Comparison of ENCODE assay signal across 29 mouse cellular contexts in the genomic region with DNA sequence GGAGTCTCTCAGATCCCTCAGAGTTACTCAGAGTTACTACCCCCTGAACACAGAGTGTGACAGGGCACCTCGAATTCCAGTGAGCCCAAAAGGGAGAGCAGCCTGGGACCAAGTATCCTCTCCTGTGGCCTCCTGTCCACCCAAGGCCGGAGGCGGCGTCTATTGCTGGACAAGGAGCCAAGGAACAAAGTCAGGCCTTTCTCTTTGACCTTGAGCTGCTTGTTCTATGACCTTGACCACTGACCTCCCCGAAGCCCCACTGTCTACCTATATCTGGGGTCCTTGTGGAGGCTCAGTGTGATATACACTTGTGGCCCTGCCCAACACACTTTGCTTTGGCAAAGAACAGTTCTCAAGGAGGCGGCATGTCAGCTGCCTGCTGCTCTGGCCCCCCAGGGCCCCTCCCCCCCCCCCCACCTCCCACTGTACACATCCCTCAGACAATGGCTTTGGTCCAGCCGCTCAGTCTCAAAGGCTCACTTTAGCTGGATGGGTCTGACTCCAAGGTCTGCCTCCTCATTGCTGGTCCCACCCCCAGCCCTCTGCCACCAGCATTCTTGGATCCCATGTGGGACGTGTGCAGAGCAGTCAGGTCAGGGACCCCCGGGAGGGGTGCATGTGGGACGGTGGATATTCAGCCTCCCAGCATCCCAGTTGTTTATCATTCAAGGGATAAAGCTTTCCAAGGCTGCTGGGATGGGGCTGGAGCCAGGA. TPM values are rescaled to one million over a fixed set of nuclear protein-coding genes. Genes with fewer than 3 reads are reported as not detected.
A peak's percentile ranks its signal among the peaks of the same experiment; 100 is the strongest.
DNase-seq lines count a peak whose midpoint lies in the region; ATAC-seq and TF ChIP-seq lines count a peak whose summit lies in the region.
"Had no signal": no experiment of that assay in that cellular context is flagged by ENCODE, and none has a peak within 500 bp of the region (broad histone marks: within the 10 kb centered on the region; RNA-seq: fewer than 3 reads in every experiment).

No protein-coding gene starts in this region.

- no peak for TF ChIP-seq CTCF in liver, adult 2 months (IDR thresholded peaks at IDR 0.05; ENCODE audit: low read depth, low read length)

- no peaks in the 10 kb centered on the region; the same call in 1 of the 2 replicates for H3K9me3 ChIP-seq in embryonic facial prominence, embryonic 14.5 days (ENCODE audit: control insufficient read depth, low read length)
- no peaks in the 10 kb centered on the region for H3K9me3 ChIP-seq in embryonic facial prominence, embryonic 10.5 days
- H3K9me3 ChIP-seq in neural tube, embryonic 13.5 days = no peaks in the 10 kb centered on the region
- no peaks in the 10 kb centered on the region for H3K9me3 ChIP-seq in neural tube, embryonic 15.5 days (replicated peaks)
- H3K9me3 ChIP-seq: forebrain, embryonic 15.5 days; hindbrain, embryonic 13.5 days; limb, embryonic 13.5 days; midbrain, embryonic 12.5 days had no signal

- DNase-seq in embryonic facial prominence, embryonic 14.5 days (ENCODE audit: low spot score) = no peak
- DNase-seq in embryonic facial prominence, embryonic 10.5 days (ENCODE audit: low spot score) = no peak
- peak; percentile 56 for DNase-seq in liver, adult 2 months (ENCODE audit: extremely low read depth, low read depth, low spot score)
- DNase-seq in liver = no peak
- DNase-seq in left cerebral cortex, adult 18-20 months (ENCODE audit: low spot score in 2 of 2) = no peak
- DNase-seq: adrenal gland, adult 2 months; cerebellum, adult 2 months; cerebellum, postnatal 14 days; gastrocnemius, postnatal 25 days; heart, adult 11 months; heart, postnatal 4 days; kidney, adult 11 months; kidney, postnatal 10 days; lung, postnatal 36 days; right cerebral cortex, adult 18-20 months; spleen, adult 18-20 months; thymus, postnatal 14 days had no signal

- H3K36me3 ChIP-seq in embryonic facial prominence, embryonic 14.5 days (ENCODE audit: control insufficient read depth, insufficient read depth, low read length) = no peaks in the 10 kb centered on the region
- H3K36me3 ChIP-seq in embryonic facial prominence, embryonic 10.5 days (replicated peaks) = no peaks in the 10 kb centered on the region
- peaks cover 71% of the 10 kb centered on the region for H3K36me3 ChIP-seq in liver, adult 2 months (ENCODE audit: control insufficient read depth, insufficient read depth, low read length)
- no peaks in the 10 kb centered on the region for H3K36me3 ChIP-seq in neural tube, embryonic 13.5 days
- no peaks in the 10 kb centered on the region for H3K36me3 ChIP-seq in neural tube, embryonic 15.5 days
- H3K36me3 ChIP-seq: forebrain, embryonic 15.5 days; hindbrain, embryonic 13.5 days; limb, embryonic 13.5 days; midbrain, embryonic 12.5 days had no signal

- H3K4me2 ChIP-seq in embryonic facial prominence, embryonic 14.5 days (ENCODE audit: low read depth, low read length) = no peak overlapping the region
- no peak overlapping the region for H3K4me2 ChIP-seq in neural tube, embryonic 13.5 days
- H3K4me2 ChIP-seq in neural tube, embryonic 15.5 days = no peak overlapping the region
- H3K4me2 ChIP-seq: forebrain, embryonic 15.5 days; heart, embryonic 11.5 days; hindbrain, embryonic 13.5 days; limb, embryonic 13.5 days; midbrain, embryonic 12.5 days had no signal

- no peak for TF ChIP-seq POLR2A in liver, adult 2 months (IDR thresholded peaks at IDR 0.05; ENCODE audit: extremely low read depth, insufficient read depth, low read length)

- 0 out of 2 replicates have a peak, but pooled peaks have one; percentile 9 for ATAC-seq in embryonic facial prominence, embryonic 14.5 days (ENCODE audit: low read depth)
- ATAC-seq in neural tube, embryonic 13.5 days (ENCODE audit: low read depth) = no peak
- no peak for ATAC-seq in neural tube, embryonic 15.5 days (ENCODE audit: low FRiP score)
- ATAC-seq: activated CD4-positive, CD25-positive, alpha-beta regulatory T cell, adult 4 months; forebrain, embryonic 15.5 days; inflammation-experienced regulatory T-cells, adult 6 months had no signal

- H3K9ac ChIP-seq in embryonic facial prominence, embryonic 14.5 days (ENCODE audit: low read depth, low read length) = no peak overlapping the region
- H3K9ac ChIP-seq in liver, adult 2 months (ENCODE audit: low read depth, low read length) = peak overlapping the region; percentile 37
- H3K9ac ChIP-seq in neural tube, embryonic 13.5 days = 0 out of 2 replicates have a peak overlapping the region, but pooled peaks have one; percentile 3
- no peak overlapping the region for H3K9ac ChIP-seq in neural tube, embryonic 15.5 days (replicated peaks)
- H3K9ac ChIP-seq: forebrain, embryonic 15.5 days; hindbrain, embryonic 13.5 days; limb, embryonic 13.5 days; liver, embryonic 14.5 days; midbrain, embryonic 12.5 days had no signal

- H3K27ac ChIP-seq in embryonic facial prominence, embryonic 14.5 days (replicated peaks; ENCODE audit: low read depth, low read length) = no peak overlapping the region
- H3K27ac ChIP-seq in embryonic facial prominence, embryonic 10.5 days (replicated peaks) = no peak overlapping the region
- peak overlapping the region; percentile 8; the same call in 1 of the 2 replicates for H3K27ac ChIP-seq in liver, adult 2 months (replicated peaks; ENCODE audit: insufficient read depth, low read depth, low read length)
- no peak overlapping the region for H3K27ac ChIP-seq in neural tube, embryonic 13.5 days (replicated peaks)
- no peak overlapping the region for H3K27ac ChIP-seq in neural tube, embryonic 15.5 days (replicated peaks)
- H3K27ac ChIP-seq: forebrain, embryonic 15.5 days; hindbrain, embryonic 13.5 days; left cerebral cortex, adult 2 months; limb, embryonic 13.5 days; liver, embryonic 14.5 days; midbrain, embryonic 12.5 days had no signal

- H3K79me2 ChIP-seq in liver, adult 2 months (ENCODE audit: control insufficient read depth, insufficient read depth, low read length) = peaks cover 8% of the 10 kb centered on the region; the same call in 1 of the 2 replicates

- peaks cover 4% of the 10 kb centered on the region; the same call in 1 of the 2 replicates for H3K27me3 ChIP-seq in embryonic facial prominence, embryonic 14.5 days (replicated peaks; ENCODE audit: control insufficient read depth, insufficient read depth, low read length)
- H3K27me3 ChIP-seq in embryonic facial prominence, embryonic 10.5 days (replicated peaks; ENCODE audit: low read depth, poor library complexity, severe bottlenecking) = peaks cover 35% of the 10 kb centered on the region
- H3K27me3 ChIP-seq in liver, adult 2 months (ENCODE audit: control insufficient read depth, insufficient read depth, low read length) = no peaks in the 10 kb centered on the region
- peaks cover 57% of the 10 kb centered on the region for H3K27me3 ChIP-seq in neural tube, embryonic 13.5 days
- peaks cover 36% of the 10 kb centered on the region for H3K27me3 ChIP-seq in neural tube, embryonic 15.5 days (replicated peaks)
- H3K27me3 ChIP-seq: CH12.LX had no signal

- H3K4me3 ChIP-seq in embryonic facial prominence, embryonic 14.5 days (ENCODE audit: low read depth, low read length) = no peak overlapping the region
- H3K4me3 ChIP-seq in embryonic facial prominence, embryonic 10.5 days = no peak overlapping the region
- peak overlapping the region; percentile 41 for H3K4me3 ChIP-seq in liver, adult 2 months (ENCODE audit: insufficient read depth, low read depth, low read length)
- H3K4me3 ChIP-seq in neural tube, embryonic 13.5 days = no peak overlapping the region
- no peak overlapping the region for H3K4me3 ChIP-seq in neural tube, embryonic 15.5 days (replicated peaks)
- H3K4me3 ChIP-seq: forebrain, embryonic 15.5 days; hindbrain, embryonic 13.5 days; left cerebral cortex, adult 2 months; limb, embryonic 13.5 days; midbrain, embryonic 12.5 days had no signal

- 0 out of 2 replicates have a peak, but pooled peaks cover 3% of the 10 kb centered on the region for H3K4me1 ChIP-seq in embryonic facial prominence, embryonic 14.5 days (ENCODE audit: control insufficient read depth, insufficient read depth, low read length)
- peaks cover 33% of the 10 kb centered on the region for H3K4me1 ChIP-seq in embryonic facial prominence, embryonic 10.5 days
- peaks cover 30% of the 10 kb centered on the region for H3K4me1 ChIP-seq in liver, adult 2 months (ENCODE audit: control insufficient read depth, insufficient read depth, low read length)
- H3K4me1 ChIP-seq in neural tube, embryonic 13.5 days (replicated peaks) = peaks cover 9% of the 10 kb centered on the region
- peaks cover 5% of the 10 kb centered on the region for H3K4me1 ChIP-seq in neural tube, embryonic 15.5 days
- H3K4me1 ChIP-seq: forebrain, embryonic 15.5 days; limb, embryonic 13.5 days had no signal

- 68% methylated on average over 10 of the region's 10 CpGs for WGBS in embryonic facial prominence, embryonic 14.5 days
- 72% methylated on average over 10 of the region's 10 CpGs for WGBS in embryonic facial prominence, embryonic 10.5 days
- 47% methylated on average over 10 of the region's 10 CpGs for WGBS in liver, adult 2 months
- WGBS in neural tube, embryonic 13.5 days = 67% methylated on average over 10 of the region's 10 CpGs
- 67% methylated on average over 10 of the region's 10 CpGs for WGBS in neural tube, embryonic 15.5 days

RNA-seq across cellular contexts. Expression of a gene that starts 6.3 kb away (rescaled TPM):
- polyA plus RNA-seq in embryonic facial prominence, embryonic 14.5 days (2014; fragmentation: Nextera tagmentation; extraction: Ambion mirVana) = 24.1 and 25.4 TPM in 2 replicates
- 13.0 and 16.1 TPM in 2 replicates for polyA plus RNA-seq in embryonic facial prominence, embryonic 10.5 days (2016; fragmentation: Nextera tagmentation; extraction: Ambion mirVana)
- total RNA-seq in liver, adult 2 months (2014; rRNA removed) = 3,064 and 4,344 TPM in 2 replicates
- 3,470 and 3,993 TPM in 2 replicates for polyA plus RNA-seq in liver, adult 2 months (2012; rRNA removed)
- polyA plus RNA-seq in neural tube, embryonic 13.5 days (2015; fragmentation: Nextera tagmentation; extraction: Ambion mirVana) = 12.5 and 14.8 TPM in 2 replicates
- 9.1 and 21.3 TPM in 2 replicates for polyA plus RNA-seq in neural tube, embryonic 15.5 days (2015; fragmentation: Nextera tagmentation; extraction: Ambion mirVana)
- 10 to 100 TPM; 44.0 to 49.5 TPM for total RNA-seq in left cerebral cortex, adult 18-20 months (2021)

Comparison
In these comparisons a context has a peak if more than half of its experiments do, and no peak if none do; other contexts are left out.
1. H3K9ac ChIP-seq: peak in liver, adult 2 months (single experiment) and neural tube, embryonic 13.5 days (single experiment); none in embryonic facial prominence, embryonic 14.5 days (single experiment) and neural tube, embryonic 15.5 days (single experiment).
2. RNA of a gene that starts 6.3 kb away (polyA plus RNA-seq): 3,470 to 3,993 TPM in liver, adult 2 months; 24.1 to 25.4 TPM in embryonic facial prominence, embryonic 14.5 days, 13.0 to 16.1 TPM in embryonic facial prominence, embryonic 10.5 days, 12.5 to 14.8 TPM in neural tube, embryonic 13.5 days and 9.1 to 21.3 TPM in neural tube, embryonic 15.5 days; every median in the first group is over 100 times any median in the second.